Mouse (Mus musculus) neutrophil, adult 5-6 weeks (primary cell): ENCODE results near the gene Apba1. TPM values are rescaled to one million over a fixed set of nuclear protein-coding genes. Genes with fewer than 3 reads are reported as not detected.

Experiments used
- ATAC-seq: fragments of 151-379, 151-347 bp; 2 replicates; pipeline ENCODE4 v1.8.0; 2017; ENCODE audit warnings: mild to moderate bottlenecking, moderate TSS enrichment; ENCODE audit not compliant: insufficient number of reproducible peaks, poor library complexity, low FRiP score, severe bottlenecking; ENCODE audit errors: extremely low read depth
- total RNA-seq: library from RNA; stranded (forward); fragments of 200-1000 nt; gene quantifications from 2 replicates; pipeline ENCODE4 v1.2.3, GENCODE M21; 2017

The Apba1 gene
- total RNA-seq, 1 experiment from 2014 or later: 1.5 TPM

GRCm38 (mm10) chr19:23904922-23905321 is 146.2 kb downstream of the Apba1 start:
- no peak for ATAC-seq

GRCm38 (mm10) chr19:23905772-23906171 is 147.1 kb downstream of the Apba1 start:
- ATAC-seq: no peak

- no peak for ATAC-seq
Observed at GRCm38 (mm10) chr19:23910345-23910744, 151.7 kb downstream of the Apba1 start.

- ATAC-seq: no peak
Observed at GRCm38 (mm10) chr19:23919384-23920219, 160.9 kb downstream of the Apba1 start.

- ATAC-seq: no peak
Observed at GRCm38 (mm10) chr19:23920220-23920544, 161.5 kb downstream of the Apba1 start.

GRCm38 (mm10) chr19:23922601-23923000 is 163.9 kb downstream of the Apba1 start:
- no peak for ATAC-seq

- no peak for ATAC-seq
Observed at GRCm38 (mm10) chr19:23924057-23924456, 165.4 kb downstream of the Apba1 start.

GRCm38 (mm10) chr19:23924791-23925190 is 166.1 kb downstream of the Apba1 start:
- no peak for ATAC-seq

- ATAC-seq: no peak
Observed at GRCm38 (mm10) chr19:23925541-23925940, 166.9 kb downstream of the Apba1 start.

GRCm38 (mm10) chr19:23930826-23931225 is 172.1 kb downstream of the Apba1 start:
- ATAC-seq: no peak

GRCm38 (mm10) chr19:23941422-23941949 is 182.8 kb downstream of the Apba1 start:
- no peak for ATAC-seq

- no peak for ATAC-seq
Observed at GRCm38 (mm10) chr19:23942886-23943285, 184.2 kb downstream of the Apba1 start.

GRCm38 (mm10) chr19:23946026-23946685 is 187.5 kb downstream of the Apba1 start:
- no peak for ATAC-seq

GRCm38 (mm10) chr19:23946751-23947150 is 188.1 kb downstream of the Apba1 start:
- no peak for ATAC-seq

GRCm38 (mm10) chr19:23947871-23948270 is 189.2 kb downstream of the Apba1 start:
- ATAC-seq: no peak

GRCm38 (mm10) chr19:23948301-23949000 is 189.8 kb downstream of the Apba1 start:
- no peak for ATAC-seq

GRCm38 (mm10) chr19:23955461-23955860 is 196.8 kb downstream of the Apba1 start:
- ATAC-seq: no peak

- no peak for ATAC-seq
Observed at GRCm38 (mm10) chr19:23956299-23956975, 197.8 kb downstream of the Apba1 start.

GRCm38 (mm10) chr19:23957563-23957962 is 198.9 kb downstream of the Apba1 start:
- no peak for ATAC-seq
